Mouse (Mus musculus) cerebellum, postnatal 25 days (tissue): ENCODE measurements around the gene Gm44511.

ENCODE experiments used
- DNase-seq, 2 experiments: peaks; one replicate each; pipeline ENCODE4 v3.0.0; 2021; ENCODE audit warnings: mixed read lengths in 2 of 2

Gm44511 gene

DNA sequence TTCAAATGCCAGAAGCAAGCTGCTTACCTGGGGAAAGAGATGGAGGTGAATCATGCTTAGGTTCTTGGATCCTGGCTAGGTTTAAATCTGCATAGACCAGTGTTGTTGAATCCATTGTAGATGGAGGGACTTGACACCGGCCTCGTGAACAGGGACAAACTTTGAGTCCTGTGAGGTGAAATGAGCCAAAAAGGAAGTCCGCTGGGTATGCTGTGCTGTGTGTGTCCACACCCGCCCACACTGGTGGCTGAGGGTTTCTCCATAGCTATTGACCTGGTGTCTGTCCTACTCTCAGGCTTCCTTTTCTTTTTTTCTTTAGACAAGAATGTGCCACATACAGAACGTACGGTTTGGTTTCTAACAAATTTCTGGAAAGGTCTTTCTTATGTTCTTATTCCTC, at the start of gene Gm44511, which contains the start of gene Klrb1b:
Gene Gm44511 (minus strand): TSS at position 184 of the 400 bp plus-strand sequence.
Gene Klrb1b (minus strand): TSS at position 200 of the 400 bp plus-strand sequence.
- no peak for DNase-seq

GRCm38 (mm10) chr6:128871910-128872610, 45.9 kb upstream of the Gm44511 start:
- DNase-seq = no peak

DNA sequence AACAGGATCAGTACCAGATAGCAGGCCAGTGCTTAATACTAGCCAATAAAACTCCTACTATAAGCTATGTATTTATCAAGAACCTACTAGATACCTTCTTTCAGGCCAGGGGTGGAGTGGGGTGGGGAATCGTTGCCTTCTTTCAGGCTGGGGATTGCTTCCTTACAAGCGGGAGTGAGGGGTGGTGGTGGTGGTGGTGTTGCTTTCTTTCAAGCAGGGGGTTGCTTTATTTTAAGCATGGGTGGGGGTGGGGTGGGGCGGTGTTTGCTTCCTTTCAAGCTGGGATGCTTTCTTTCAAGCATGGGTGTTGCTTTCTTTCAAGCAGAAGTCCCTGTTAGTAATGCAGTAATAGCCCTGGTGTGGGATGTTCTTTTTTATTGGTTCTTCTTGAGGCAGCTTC, 42.7 kb upstream of the Gm44511 start:
- DNase-seq = no peak

DNA sequence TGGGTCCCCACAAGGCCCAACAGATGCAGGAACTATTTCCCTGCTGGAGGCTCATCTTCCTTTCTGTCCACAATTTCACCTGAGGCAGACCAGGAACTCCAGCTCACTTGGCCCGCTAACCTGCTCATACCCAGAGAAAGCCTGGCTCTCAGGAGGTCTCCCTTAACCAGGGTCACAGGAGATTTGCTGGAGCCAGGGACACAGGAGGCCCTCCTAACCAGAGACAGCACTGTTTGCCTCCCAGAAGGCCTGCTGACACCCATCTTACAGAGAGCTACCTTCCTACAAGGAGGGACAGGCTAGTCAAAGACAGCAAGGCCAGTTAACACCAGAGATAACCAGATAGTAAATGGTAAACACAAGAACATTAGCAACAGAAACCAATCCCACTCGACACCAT, 31.9 kb upstream of the Gm44511 start:
- DNase-seq = no peak

GRCm38 (mm10) chr6:128856250-128856649, 30.1 kb upstream of the Gm44511 start:
- peak; percentile 67 to 85 for DNase-seq

DNA sequence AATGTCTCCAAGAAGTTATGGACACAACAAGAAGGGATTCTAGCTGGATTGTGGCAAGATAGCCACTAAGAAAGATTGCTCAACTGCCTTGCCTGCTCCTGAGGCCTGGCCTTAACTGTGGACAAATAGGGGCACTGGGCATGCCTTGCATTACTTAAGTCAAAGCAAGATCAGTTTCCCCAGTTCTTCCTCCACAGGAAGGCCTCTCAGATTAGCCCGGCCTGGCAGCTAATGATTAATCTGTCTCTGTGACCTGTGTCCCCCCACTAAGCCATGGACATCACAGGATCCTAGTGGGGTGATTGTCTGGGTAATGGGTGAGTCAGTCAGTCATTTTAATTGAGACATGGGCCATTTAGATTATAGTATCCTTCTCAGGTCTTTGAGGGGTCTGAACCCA, 29.4 kb upstream of the Gm44511 start:
- DNase-seq = no peak

GRCm38 (mm10) chr6:128854895-128855294, 28.8 kb upstream of the Gm44511 start:
- no peak for DNase-seq

GRCm38 (mm10) chr6:128854024-128854820, 28.1 kb upstream of the Gm44511 start:
- peak; percentile 63 to 77 for DNase-seq

DNA sequence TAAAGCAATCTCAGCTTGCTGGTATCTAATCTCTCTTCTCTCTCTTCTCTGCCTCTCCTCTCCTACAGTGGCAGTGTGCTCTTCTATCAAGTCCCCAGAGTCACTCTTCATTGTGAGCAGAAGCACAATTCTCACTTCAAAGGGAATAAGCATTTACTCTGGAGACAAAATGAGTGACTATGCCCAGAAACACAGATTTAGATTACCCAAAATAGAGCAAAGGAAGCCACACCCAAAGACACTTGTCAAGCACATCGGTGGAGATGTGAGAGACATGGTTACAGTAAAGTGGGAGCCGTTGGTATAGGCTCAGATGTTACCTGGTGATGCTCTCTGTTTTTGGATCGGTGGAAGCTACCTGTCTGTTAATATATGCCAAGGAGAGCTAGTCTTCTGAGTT, 26.7 kb upstream of the Gm44511 start:
- no peak for DNase-seq

GRCm38 (mm10) chr6:128851151-128851550, 25.0 kb upstream of the Gm44511 start:
- no peak for DNase-seq

GRCm38 (mm10) chr6:128850671-128851070, 24.6 kb upstream of the Gm44511 start:
- no peak for DNase-seq

- peak; percentile 31 to 59 for DNase-seq
Observed at GRCm38 (mm10) chr6:128849902-128850301, 23.8 kb upstream of the Gm44511 start.

DNA sequence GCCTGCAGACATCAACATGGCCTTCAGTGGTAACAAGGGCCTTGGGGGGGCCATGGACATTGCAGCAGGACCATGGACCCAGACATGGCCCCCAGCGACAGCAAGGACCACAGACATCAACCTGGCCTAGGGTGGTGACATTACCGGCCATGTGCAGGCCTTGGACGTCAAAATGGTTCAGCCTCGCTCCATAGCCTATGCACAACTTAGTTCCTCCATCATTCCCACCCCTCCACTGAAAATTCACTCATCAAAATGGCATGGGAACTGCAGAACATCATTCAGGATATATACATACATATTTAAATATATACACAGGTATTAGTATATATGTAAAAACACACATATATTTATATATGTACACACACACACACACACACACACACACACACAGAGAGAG, 21.3 kb upstream of the Gm44511 start:
- DNase-seq = no peak

- DNase-seq = no peak
Observed at GRCm38 (mm10) chr6:128845998-128846542, 20.0 kb upstream of the Gm44511 start.

DNA sequence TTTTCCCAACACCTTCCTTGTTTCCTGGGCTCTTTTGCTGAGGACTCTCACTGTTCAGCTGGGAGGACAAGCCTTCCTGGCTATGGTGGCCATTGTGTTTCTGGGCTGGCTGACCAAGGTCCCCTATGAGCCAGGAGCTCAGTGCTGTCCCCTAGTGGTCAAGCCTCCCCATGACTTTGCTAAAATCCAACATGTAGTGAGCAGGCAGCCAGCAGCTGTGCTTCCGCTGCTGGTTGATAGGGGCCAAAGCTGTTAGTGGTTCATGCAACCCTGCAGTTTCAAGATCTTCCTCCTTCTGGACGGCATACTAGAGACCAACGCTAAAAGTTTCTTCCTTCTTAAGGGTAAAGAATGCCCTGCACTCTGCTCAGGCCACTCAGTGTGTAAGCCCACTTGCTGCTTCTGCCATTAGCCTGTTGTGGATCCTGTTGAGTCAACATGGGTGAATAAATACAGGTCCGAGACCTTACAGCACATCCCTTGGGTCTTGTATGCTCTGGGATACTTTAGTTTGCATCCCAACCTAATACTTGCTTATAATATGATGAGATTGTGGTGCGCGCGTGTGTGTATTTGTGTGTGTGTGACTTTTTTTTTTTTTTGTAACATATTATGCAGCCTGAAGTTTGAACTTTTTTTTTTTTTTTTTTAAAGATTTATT, 19.3 kb upstream of the Gm44511 start:
- DNase-seq = peak; percentile 81 to 86

DNA sequence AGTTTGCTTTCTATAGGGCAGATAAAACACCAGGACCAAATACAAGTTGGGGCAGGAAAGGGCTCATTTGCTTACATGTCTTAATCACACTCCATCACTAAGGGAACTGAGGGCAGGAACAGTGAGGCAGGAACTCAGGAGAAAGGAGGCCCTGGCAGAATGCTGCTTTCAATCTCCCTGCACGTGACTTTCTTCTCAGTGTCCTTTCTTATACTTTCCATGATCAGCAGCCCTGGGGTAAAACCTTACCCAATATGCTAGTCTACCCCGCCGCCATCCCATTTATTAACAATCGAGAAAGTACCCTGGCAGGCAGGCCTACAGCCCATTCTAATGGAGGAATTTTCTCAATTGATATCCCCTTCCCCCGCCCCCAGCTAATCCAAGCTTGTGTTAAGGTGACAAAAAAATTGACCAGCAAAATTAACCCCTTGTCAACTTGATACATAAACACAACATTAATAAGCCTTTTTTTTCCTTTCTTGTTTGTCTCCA, 18.5 kb upstream of the Gm44511 start:
- no peak for DNase-seq

DNA sequence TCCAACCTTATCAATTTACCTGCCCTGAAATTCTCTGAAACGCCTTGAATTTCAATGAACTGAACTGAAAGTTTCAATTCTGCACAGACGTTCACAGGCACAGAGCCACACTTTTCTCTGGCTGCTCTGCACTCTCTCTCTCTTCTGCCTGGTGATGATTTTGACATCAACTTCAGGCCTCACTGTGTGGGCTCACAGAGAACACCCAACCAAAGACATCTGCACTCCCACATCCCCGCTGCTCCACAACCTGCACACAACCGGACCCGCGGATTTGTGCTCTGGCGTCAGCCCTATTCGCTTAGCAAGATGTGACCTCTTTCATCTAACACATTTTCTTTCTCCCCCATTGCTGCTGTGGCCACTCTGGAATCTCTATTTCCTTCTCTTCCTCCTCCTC, 18.0 kb upstream of the Gm44511 start:
- DNase-seq = peak in 1 of 2 experiments; percentile 37

- peak in 1 of 2 experiments; percentile 74 for DNase-seq
Observed at GRCm38 (mm10) chr6:128843479-128843992, 17.4 kb upstream of the Gm44511 start.

DNA sequence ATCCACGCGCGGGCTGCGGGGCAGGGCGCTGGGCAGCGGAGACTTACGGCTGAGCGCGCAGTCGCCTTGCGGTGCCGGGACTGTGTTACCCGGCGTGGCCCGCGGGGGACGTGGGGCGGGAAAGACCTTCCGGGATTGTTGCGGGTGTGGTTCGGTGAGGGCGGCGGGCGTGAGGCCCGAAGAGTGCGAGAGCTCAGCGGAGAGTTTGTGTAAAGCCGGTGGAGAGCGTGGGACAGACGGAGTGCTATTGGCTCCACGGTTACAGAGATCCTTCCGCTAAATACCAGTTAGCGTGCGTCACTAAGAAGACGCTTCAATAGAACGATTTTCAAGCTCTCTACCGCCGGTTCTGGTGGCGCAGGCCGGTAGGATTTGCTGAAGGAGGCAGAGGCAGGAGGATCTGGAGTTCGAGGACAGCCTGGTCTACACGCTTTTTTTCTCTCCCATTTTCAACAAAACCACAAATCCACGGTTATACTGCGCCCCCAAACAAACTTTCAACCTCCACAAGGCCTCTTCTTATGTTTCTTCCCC, 16.9 kb upstream of the Gm44511 start:
- DNase-seq = peak; percentile 90 to 95

GRCm38 (mm10) chr6:128842356-128842944, 16.3 kb upstream of the Gm44511 start:
- DNase-seq = no peak

DNA sequence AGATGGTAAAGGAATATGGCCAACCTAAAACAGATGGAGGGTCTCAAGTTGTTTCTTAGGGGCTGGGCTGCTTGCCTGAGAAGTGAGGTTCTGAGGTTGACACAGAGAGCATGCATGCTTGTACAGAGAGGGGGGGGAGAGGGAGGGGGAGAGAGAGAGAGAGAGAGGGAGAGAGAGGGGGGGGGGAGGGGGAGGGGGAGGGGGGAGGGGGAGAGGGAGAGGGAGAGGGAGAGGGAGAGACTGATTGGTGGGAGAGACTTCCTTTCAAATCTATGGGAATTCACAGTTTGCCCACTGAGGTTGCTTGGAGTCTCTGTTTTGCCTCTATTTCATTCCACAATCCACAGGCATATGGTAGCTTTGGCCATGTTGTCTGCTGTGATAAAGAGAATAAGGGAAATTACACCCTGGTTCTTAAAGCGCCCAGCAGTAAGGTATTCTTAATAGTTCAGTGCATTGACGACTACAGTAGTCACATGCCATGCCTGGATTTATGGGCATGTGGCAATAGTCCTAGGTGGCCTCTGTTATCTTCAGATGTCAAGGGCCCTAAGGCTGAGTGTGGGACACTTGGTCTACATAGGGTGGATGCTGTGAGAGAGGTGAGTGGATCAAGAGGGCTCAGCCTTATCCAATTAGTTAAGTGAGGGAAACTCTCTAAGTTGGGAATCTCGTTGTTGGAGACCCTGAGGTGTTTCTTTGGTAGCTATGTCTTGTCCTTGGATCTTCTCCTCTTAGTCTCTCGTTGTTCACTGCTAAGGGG, 15.4 kb upstream of the Gm44511 start:
- DNase-seq = no peak
